Mouse (Mus musculus) embryo, embryonic 11 days (tissue): ENCODE measurements around the gene Pde6b.

Source experiments
- DNase-seq: peaks from one replicate; pipeline ENCODE4 v3.0.0-alpha.2; 2015

Pde6b gene

DNA sequence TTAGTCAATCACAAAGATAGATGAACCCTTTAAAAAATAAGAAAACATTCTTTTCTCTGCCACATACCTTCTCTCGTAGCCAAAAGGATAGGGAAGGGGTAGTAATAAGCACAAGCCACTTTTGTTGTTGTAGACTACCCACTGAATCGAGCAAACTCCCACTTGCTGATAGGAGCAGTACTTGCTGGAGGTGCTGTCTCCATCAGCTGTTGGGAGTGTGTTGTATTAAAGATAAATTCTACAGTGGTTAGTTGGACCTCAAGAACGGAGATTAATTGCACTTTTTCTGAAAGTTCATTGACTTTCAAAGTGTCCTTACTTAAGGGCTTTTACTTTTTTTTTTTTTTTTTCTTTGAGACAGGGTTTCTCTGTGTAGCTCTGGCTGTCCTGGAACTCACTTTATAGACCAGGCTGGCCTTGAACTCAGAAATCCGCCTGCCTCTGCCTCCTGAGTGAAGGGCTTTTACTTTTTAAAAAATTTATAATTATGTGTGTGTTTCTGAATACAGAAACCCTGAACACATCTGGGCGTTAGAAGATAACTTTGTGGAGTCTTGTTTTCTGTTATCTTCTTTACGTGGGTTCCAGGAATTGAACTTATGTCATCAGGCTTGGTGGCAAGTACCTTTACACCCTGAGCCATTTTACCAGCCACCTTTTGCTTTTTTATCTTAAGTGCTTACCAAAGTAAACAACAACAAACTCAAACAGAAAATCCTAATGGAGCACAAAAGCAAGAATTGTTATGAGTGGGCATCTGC, 77.1 kb downstream of the Pde6b start:
- DNase-seq = no peak

DNA sequence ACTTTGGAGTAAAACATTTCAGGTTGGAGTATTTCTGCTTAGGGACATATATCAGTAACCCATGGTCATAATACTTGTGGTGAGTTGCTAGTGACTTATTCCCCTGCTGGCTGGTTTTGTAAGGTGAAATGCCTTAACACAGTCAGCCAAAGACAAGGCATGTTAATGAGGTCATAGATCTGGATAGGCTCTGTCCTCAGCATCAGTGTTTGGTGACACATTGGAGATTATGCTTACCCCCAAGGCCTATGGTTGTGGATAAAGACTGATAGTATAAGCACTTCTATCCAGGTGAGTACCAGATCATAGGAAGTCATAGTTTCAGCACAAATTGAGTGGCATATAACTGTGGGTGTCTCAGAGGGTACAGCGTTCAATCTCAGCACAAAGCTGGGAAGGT, 78.5 kb downstream of the Pde6b start:
- no peak for DNase-seq

DNA sequence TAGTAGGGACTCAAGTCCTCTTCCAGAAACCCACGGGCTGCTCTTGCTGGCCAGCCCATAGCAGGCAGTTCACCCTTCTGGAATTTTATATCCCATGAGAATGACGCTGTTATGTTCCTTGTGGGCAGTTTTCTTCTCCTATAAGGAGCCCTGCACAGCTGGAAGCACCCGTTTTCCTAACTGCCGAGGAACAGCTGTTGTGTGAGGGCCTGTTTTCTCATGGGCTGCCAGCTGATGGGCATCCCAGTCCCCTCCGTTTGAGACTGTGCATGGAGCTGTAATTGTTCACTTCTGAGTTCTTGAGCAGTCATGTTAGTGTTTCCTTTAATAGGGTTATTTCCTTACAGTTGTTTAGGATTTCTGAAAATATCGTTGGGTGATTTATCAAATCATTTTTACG, 81.4 kb downstream of the Pde6b start:
- DNase-seq = no peak

DNA sequence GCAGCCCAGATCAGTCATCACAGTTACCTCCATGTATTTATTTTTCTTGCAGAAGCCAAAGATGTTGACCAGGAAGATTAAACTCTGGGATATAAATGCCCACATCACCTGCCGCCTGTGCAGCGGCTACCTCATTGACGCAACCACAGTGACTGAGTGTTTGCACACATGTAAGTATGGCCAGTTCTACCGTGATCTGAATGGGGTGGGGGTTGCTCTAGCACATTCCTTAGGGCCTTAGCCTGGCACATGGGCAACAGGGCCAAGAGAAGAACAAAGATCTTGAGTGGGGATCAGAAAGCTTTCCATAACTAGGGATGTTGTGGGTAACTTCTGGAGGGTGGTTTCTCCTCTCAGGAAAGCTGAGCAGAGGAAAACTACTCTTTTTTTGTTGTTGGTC, 85.5 kb downstream of the Pde6b start:
- DNase-seq = no peak

DNA sequence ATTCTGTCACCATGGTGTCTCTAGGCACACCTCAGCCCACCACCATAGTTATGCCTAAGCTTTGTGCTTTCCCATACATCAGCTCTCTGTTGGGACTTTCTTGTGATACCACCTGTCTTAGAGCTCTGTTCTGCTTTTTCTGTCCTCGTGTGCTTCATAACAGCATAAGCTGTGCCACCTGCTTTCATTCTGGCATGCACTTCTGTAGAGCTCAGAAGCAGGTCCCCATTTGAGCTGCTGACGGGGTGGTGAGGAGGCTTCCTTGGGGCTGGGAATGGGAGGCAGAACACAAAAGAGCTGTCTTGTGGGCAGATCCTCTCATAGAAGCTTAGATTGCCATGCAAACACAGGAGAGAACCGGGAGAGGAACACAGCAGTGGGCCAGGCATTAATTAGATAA, 87.8 kb downstream of the Pde6b start:
- no peak for DNase-seq
